Mouse (Mus musculus): ENCODE measurements around the gene Hsd17b10.
A peak's percentile ranks its signal among the peaks of the same experiment; 100 is the strongest.

The Hsd17b10 gene

DNA sequence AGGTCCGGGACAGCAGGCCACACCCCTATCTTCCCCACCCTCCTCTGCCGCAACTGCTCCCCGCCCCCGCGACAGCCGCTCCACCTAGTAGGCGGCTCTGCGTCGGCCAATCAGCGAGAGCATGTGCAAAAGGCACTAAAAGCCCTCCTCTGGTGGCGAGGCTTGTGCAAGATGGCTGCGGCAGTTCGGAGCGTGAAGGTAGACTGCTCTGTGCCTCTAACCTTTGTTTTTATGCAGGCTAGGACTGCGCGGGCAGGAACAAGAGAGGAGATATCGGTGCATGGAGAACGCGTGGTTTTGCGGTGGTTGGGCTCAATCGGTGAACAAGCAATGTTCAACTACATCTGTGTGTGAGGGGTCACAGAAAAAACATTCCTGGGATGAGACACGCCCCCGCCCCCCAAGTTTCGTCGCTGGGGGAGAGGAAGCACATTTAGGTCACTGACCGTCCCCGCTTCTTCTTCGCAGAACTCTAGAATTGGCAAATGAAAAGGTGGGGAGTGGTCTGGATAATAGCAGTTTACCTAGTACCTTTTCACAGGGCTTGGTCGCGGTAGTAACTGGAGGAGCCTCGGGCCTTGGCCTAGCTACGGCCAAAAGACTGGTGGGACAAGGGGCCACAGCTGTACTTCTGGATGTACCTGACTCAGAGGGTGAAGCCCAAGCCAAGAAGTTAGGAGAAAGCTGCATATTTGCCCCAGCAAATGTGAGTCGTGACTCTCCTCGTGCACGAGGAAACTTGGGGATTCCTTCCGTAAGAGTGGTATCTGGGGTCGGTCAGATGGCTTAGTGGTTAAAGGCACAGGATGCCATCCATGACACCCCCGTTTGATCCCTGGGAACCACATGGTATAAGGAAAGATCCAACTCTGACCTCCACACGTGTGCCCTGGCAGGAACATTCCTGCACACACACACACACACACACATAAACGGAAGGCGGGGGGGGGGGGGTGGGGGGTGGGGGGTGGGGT is at the start of gene Hsd17b10:
Hsd17b10 (plus strand) TSS at position 109 of the 974 bp plus-strand sequence.
- peak; percentile 90 for DNase-seq

DNA sequence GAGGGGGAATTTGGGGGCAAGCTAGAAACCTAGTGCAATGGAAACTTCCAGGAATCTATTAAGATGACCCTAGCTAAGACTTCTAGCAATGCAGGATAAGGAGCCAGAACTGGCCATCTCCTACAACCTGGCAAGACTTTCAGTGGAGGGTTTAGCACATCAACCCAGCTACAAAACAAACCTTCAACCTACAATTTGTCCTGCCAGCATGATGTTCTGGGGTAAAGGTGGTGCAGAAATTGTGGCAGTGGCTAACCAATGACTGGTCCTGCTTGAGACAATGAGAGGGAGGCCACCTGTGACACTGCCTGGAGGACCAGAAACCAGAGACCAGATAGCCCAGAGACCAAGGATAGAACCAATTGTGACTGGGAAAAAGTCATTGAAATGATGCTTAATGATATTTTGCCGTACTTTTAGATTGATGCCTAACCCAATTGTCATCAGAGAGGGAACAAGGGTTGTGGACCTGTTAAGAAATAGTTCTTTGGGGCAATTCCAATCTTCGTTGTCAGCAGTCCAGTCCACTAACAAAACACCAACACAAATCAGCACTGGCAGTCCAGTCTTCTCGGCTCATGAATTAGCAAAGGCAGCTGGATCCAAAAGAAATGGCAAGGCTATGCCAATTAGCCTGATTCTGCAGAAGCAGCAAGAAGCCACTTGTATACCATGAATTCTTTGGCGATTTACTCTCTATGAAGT is 2.5 kb upstream of the Hsd17b10 start:
- no peak for DNase-seq

DNA sequence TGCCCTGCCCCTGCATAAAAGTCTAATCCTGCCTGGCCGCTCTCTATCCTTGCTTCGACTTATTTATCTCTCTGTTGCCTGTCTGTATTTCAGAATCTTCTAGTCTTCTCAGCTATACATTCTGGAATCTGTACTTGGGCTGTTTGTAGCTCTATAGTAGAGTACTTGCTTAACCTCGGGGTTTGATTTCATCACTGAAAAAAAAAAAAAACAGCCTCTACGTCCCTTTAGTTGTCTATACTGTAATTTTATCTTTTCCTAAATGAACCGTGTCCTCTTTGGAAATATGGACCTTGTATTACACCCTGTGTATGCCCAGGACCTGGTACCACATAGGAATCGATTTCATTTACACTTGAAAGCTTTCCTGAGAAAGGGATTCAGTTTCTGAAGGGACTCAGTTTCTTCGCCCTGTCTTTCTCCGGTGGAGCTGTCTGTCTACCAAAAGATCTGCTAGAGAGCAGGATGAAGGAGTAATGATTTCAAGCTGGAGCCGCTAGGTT is 412 bp upstream of the Hsd17b10 start:
- DNase-seq: no peak

DNA sequence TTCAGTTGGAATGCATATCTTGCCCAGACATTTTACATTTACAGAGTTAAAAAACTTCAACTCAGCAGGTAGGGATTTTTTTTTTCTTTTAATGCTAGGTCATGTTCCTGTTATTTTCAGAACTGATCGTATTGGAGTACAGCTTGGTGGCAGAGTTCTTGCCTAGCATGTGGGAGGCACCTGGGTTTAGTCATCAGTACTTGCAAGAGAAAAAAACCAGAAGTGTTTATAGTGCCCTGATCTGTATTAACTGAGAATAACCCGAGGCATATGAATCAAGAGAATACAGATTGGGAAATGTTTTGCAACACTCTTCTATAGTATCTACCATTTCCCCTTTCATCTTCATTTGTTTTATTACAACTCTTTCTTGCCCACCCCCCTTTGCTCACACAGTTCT is 1.2 kb downstream of the Hsd17b10 start:
- DNase-seq: no peak

DNA sequence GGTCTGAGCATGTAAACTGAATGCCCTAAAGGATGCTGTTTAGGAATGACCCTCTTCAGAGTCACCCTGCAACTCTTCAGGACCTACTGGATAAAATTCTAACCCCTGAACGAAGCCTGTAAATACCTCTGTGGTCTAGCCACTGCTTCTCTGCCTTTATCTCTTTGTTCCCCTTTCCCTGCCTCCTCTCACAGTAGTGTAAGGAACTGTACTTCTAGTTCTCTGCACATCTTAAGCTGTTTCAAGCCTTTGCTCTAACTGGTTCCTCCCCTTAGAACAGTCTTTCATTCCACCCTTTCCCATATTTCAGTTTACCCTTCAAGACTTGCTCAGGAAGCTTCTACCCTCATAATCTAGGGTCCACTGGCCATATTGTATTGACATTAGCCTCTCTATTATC is 6.2 kb downstream of the Hsd17b10 start:
- DNase-seq: no peak

DNA sequence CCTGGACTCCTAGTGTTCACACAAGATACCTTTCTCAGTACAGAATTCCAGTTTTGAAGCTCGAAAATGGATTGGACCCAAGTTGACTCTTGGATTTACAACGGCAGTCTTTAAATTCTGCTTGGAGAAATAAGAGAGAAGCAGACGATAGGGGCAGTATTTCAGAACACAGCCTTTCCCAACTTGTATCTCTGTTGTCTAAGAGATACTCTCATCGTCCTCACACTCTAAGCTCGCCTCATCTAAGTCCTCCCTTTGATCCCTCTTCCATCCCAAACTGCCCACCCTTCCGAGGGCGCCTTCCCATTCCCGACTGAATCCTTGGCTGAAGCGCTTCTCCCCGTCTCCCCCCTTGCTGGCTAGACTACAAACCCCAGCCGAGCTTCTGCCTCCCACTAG is 14.1 kb downstream of the Hsd17b10 start:
- no peak for DNase-seq

- DNase-seq: peak; percentile 96
Observed at GRCm38 (mm10) chrX:152016151-152017145, 14.8 kb downstream of the Hsd17b10 start, which contains the start of the genes Ribc1 and Smc1a. Ribc1 (minus strand) TSS chrX:152016295. Smc1a (plus strand) TSS chrX:152016428.

DNA sequence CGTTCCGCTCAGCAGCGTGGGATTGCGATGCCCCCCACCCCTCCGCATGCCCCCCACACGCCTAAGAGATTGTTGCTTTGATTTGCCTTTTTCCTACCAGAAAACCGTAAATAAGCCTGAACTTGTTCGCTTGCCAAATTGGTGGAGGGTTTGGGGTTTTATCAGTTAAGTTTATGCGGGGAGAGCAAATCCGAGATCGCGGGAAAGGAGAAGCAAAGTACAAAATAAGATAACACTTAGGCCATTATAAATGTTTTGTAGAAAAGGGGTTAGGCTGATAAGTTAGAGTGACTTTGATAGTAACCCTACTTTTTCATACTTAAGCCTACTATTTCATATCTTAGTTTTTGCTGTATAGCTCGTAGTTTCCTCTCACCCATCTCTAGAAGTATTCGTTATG is 15.5 kb downstream of the Hsd17b10 start:
- DNase-seq: no peak

DNA sequence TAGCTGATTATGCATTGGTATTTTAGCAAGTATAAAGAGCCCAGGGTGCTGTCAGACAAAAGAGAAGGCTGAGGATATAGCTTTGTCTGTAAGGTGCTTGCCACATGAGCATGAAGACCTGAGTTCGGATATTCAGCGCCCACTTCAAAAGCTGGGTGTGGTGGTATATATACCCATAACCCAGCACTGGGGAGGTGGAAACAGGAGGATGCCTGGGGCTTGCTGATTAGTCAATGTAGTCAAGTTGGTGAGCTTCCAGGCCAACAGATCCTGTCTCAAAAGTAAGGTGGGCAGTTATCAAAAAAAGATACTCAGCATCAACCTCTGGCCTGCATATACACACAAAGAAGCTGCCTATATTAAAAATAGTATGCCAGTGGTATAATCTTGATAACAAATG is 17.6 kb downstream of the Hsd17b10 start:
- DNase-seq: no peak

DNA sequence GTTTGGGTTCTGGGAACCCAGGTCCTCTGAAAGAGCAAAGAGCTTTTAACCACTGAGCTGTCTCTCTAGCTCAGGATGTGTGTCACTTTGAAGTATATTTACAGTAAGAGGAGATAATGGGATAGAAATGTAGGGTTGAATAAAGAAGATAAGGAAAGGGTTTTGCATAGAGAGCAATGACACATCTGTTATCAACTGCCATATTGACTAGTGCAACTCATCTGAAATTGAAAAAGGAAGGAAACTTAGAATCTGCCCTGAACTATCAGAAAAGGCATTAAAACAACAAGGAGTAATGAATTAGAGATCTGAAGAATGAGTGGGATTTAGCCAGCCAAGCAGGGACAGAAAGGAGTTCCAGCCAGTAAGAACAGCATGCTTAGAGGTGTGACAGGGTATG is 38.2 kb downstream of the Hsd17b10 start:
- no peak for DNase-seq

DNA sequence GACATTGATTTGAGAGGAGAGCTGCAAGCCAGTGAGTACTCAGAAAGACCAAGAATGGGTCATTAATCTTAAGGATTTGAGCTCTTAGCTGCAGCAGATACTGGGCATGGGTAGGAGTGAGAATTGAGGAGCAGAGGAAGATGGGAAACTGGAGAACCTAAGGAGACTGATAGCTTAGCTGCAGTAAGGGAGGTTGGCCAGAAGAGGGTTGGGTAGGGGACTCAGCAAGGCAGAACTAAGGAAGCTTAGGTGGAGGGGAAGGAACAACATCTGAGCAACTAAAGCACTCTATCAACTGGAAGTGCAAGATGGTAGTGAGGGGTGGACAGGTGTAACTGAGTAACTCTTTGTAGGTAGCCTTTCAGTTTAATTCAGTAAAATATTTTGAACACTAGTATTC is 45.6 kb downstream of the Hsd17b10 start:
- DNase-seq: no peak

- DNase-seq: no peak
Observed at GRCm38 (mm10) chrX:152052546-152052945, 50.9 kb downstream of the Hsd17b10 start.

All from kidney, adult 9 months (tissue).